Mouse (Mus musculus): Measurements from ENCODE around the gene Gnai3. TPM values are rescaled to one million over a fixed set of nuclear protein-coding genes. Genes with fewer than 3 reads are reported as not detected.

Gnai3 gene
- polyA plus RNA-seq, 1 experiment from 2014 or later = 136 TPM

GRCm38 (mm10) chr3:108076836-108077235, 69.1 kb downstream of the Gnai3 start:
- CTCF ChIA-PET = interaction anchor here (0.9 to 1.9 kb wide), 4 partner anchors 12 to 89 kb away, joined by 3 to 6 read pairs (median 3); partner anchors contain the start of gene Gpr61
- H3K27me3 ChIP-seq = no peaks in the 10 kb centered on the region
- DNase-seq (ENCODE audit: low read depth, low spot score) (no peak), ATAC-seq (no peak)
- no peak for TF ChIP-seq CTCF (IDR thresholded peaks at IDR 0.05)
- in situ Hi-C loops (cut with MboI; ENCODE audit: low pct_unique_long_range_greater_than_20kb) = no loop called here
- POLR2A ChIA-PET = interaction anchor here (1.3 kb wide), 1 partner anchor 8 kb away, joined by 4 read pairs; no protein-coding TSS in a partner anchor

GRCm38 (mm10) chr3:108072983-108073569, 72.9 kb downstream of the Gnai3 start:
- POLR2A ChIA-PET = interaction anchor here (0.9 to 1.4 kb wide), 2 partner anchors 57 to 74 kb away, joined by 4 read pairs; no protein-coding TSS in a partner anchor

GRCm38 (mm10) chr3:108070295-108071293, 75.4 kb downstream of the Gnai3 start:
- ChIA-PET CTCF (interaction anchor here (0.7 to 5.6 kb wide), 5 partner anchors 11 to 121 kb away, joined by 3 to 45 read pairs (median 3); partner anchors contain the start of gene Gnai3), POLR2A (interaction anchor here (0.7 kb wide), 1 partner anchor 19 kb away, joined by 4 read pairs; no protein-coding TSS in a partner anchor)
- ATAC-seq (peak; percentile 36), DNase-seq (ENCODE audit: low read depth, low spot score) (no peak)
- no peaks in the 10 kb centered on the region for H3K27me3 ChIP-seq
- in situ Hi-C loops (cut with MboI; ENCODE audit: low pct_unique_long_range_greater_than_20kb) = no loop called here
- TF ChIP-seq CTCF (IDR thresholded peaks at IDR 0.05) = no peak

More at GRCm38 (mm10) chr3:108072983-108073569, 72.9 kb downstream of the Gnai3 start:
- CTCF ChIA-PET = interaction anchor here (1.4 to 5.6 kb wide), 2 partner anchors 74 to 122 kb away, joined by 3 to 45 read pairs; partner anchors contain the start of gene Gnai3
- DNase-seq (ENCODE audit: low read depth, low spot score) (no peak), ATAC-seq (no peak)
- no peaks in the 10 kb centered on the region for H3K27me3 ChIP-seq
- no peak for TF ChIP-seq CTCF (IDR thresholded peaks at IDR 0.05)
- in situ Hi-C loops (cut with MboI; ENCODE audit: low pct_unique_long_range_greater_than_20kb) = no loop called here

- no peak for ATAC-seq
- in situ Hi-C loops (cut with MboI; ENCODE audit: low pct_unique_long_range_greater_than_20kb) = loop anchor here (10.0 kb wide), 1 partner anchor 375 kb away; the partner anchor contains the start of gene Ahcyl1
- ChIA-PET POLR2A (no interaction called here), CTCF (interaction anchor here (0.7 to 5.6 kb wide), 3 partner anchors 9 to 120 kb away, joined by 3 to 45 read pairs (median 6); partner anchors contain the start of gene Gnai3)
- no peaks in the 10 kb centered on the region for H3K27me3 ChIP-seq
- DNase-seq (ENCODE audit: low read depth, low spot score) = no peak
- TF ChIP-seq CTCF (IDR thresholded peaks at IDR 0.05) = no peak
These were observed 76.6 kb downstream of the Gnai3 start for GRCm38 (mm10) chr3:108069231-108069870.

- TF ChIP-seq CTCF (IDR thresholded peaks at IDR 0.05) = no peak
- ATAC-seq (no peak), DNase-seq (ENCODE audit: low read depth, low spot score) (no peak)
- H3K27me3 ChIP-seq = no peaks in the 10 kb centered on the region
- in situ Hi-C loops (cut with MboI; ENCODE audit: low pct_unique_long_range_greater_than_20kb) = loop anchor here (10.0 kb wide), 1 partner anchor 374 kb away; the partner anchor contains the start of gene Ahcyl1
- CTCF ChIA-PET = interaction anchor here (1.3 to 5.6 kb wide), 3 partner anchors 10 to 78 kb away, joined by 3 to 45 read pairs (median 6); partner anchors contain the start of gene Gnai3
- POLR2A ChIA-PET = interaction anchor here (0.6 to 1.2 kb wide), 3 partner anchors 68 to 80 kb away, joined by 3 read pairs; no protein-coding TSS in a partner anchor
These were observed 77.1 kb downstream of the Gnai3 start for GRCm38 (mm10) chr3:108068826-108069225.

- ATAC-seq = no peak
- ChIA-PET CTCF (interaction anchor here (0.9 to 5.6 kb wide), 4 partner anchors 9 to 80 kb away, joined by 3 to 45 read pairs (median 4); partner anchors contain the start of gene Gnai3), POLR2A (interaction anchor here (1.2 kb wide), 1 partner anchor 81 kb away, joined by 3 read pairs; no protein-coding TSS in a partner anchor)
- no peak for DNase-seq (ENCODE audit: low read depth, low spot score)
- in situ Hi-C loops (cut with MboI; ENCODE audit: low pct_unique_long_range_greater_than_20kb) = loop anchor here (10.0 kb wide), 1 partner anchor 373 kb away; the partner anchor contains the start of gene Ahcyl1
- H3K27me3 ChIP-seq = no peaks in the 10 kb centered on the region
- no peak for TF ChIP-seq CTCF (IDR thresholded peaks at IDR 0.05)
These were observed 78.5 kb downstream of the Gnai3 start for GRCm38 (mm10) chr3:108067370-108067934.

- ChIA-PET POLR2A (no interaction called here), CTCF (interaction anchor here (1.2 to 2.3 kb wide), 2 partner anchors 13 to 83 kb away, joined by 3 to 6 read pairs; no protein-coding TSS in a partner anchor)
- in situ Hi-C loops (cut with MboI; ENCODE audit: low pct_unique_long_range_greater_than_20kb) = loop anchor here (10.0 kb wide), 1 partner anchor 371 kb away; the partner anchor contains the start of gene Ahcyl1
- ATAC-seq (no peak), DNase-seq (ENCODE audit: low read depth, low spot score) (no peak)
- H3K27me3 ChIP-seq = no peaks in the 10 kb centered on the region
- TF ChIP-seq CTCF (IDR thresholded peaks at IDR 0.05) = no peak
These were observed 80.4 kb downstream of the Gnai3 start for GRCm38 (mm10) chr3:108065551-108065950.

GRCm38 (mm10) chr3:108064672-108065071, 81.3 kb downstream of the Gnai3 start:
- ChIA-PET POLR2A (no interaction called here), CTCF (interaction anchor here (0.8 to 4.4 kb wide), 5 partner anchors 11 to 197 kb away, joined by 3 to 27 read pairs (median 3); no protein-coding TSS in a partner anchor)
- H3K27me3 ChIP-seq = no peaks in the 10 kb centered on the region
- DNase-seq (ENCODE audit: low read depth, low spot score) (no peak), ATAC-seq (no peak)
- no peak for TF ChIP-seq CTCF (IDR thresholded peaks at IDR 0.05)
- in situ Hi-C loops (cut with MboI; ENCODE audit: low pct_unique_long_range_greater_than_20kb) = loop anchor here (5.0 to 10.0 kb wide), 4 partner anchors 47 to 370 kb away; partner anchors contain the start of genes Ahcyl1 and Gstm1

GRCm38 (mm10) chr3:108062648-108063047, 83.3 kb downstream of the Gnai3 start:
- DNase-seq (ENCODE audit: low read depth, low spot score) = no peak
- no peak for ATAC-seq
- ChIA-PET POLR2A (interaction anchor here (0.7 kb wide), 1 partner anchor 113 kb away, joined by 3 read pairs; no protein-coding TSS in a partner anchor), CTCF (interaction anchor here (1.1 to 4.4 kb wide), 6 partner anchors 19 to 365 kb away, joined by 3 to 27 read pairs (median 5); partner anchors contain the start of gene Gstm1)
- no peak for TF ChIP-seq CTCF (IDR thresholded peaks at IDR 0.05)
- in situ Hi-C loops (cut with MboI; ENCODE audit: low pct_unique_long_range_greater_than_20kb) = loop anchor here (5.0 to 10.0 kb wide), 4 partner anchors 45 to 368 kb away; partner anchors contain the start of genes Ahcyl1 and Gstm1
- H3K27me3 ChIP-seq = no peaks in the 10 kb centered on the region
